Mouse (Mus musculus) hindbrain, postnatal 0 days (tissue): Measurements from ENCODE around the gene Rptor. TPM values are rescaled to one million over a fixed set of nuclear protein-coding genes. Genes with fewer than 3 reads are reported as not detected.

Experiments
- ATAC-seq: fragments of 200-750 bp; cut with Nextera tagmentation; 2 replicates; pipeline ENCODE4 v1.8.0; 2017; ENCODE audit warnings: mild to moderate bottlenecking, moderate TSS enrichment, moderate library complexity
- DNase-seq: peaks from one replicate; pipeline ENCODE4 v3.0.0-alpha.2; 2015; ENCODE audit warnings: low spot score
- H3K27ac ChIP-seq: fragments of 300-500 bp; sonication (generic); 2 replicates; pipeline ENCODE4 v1.5.1; 2014; ENCODE audit warnings: mild to moderate bottlenecking
- H3K27me3 ChIP-seq: fragments of 300-500 bp; sonication (generic); 2 replicates; pipeline ENCODE4 v1.6.1; 2014; ENCODE audit warnings: low read length, mixed read lengths; ENCODE audit not compliant: insufficient read depth
- H3K36me3 ChIP-seq: fragments of 300-500 bp; sonication (generic); 2 replicates; pipeline ENCODE4 v1.6.1; 2014; ENCODE audit warnings: low read length, mixed read lengths; ENCODE audit not compliant: insufficient read depth
- H3K4me1 ChIP-seq: fragments of 300-500 bp; sonication (generic); 2 replicates; pipeline ENCODE4 v1.6.1; 2014; ENCODE audit warnings: antibody characterized with exemption, low read length, mixed read lengths; ENCODE audit not compliant: insufficient read depth
- H3K4me2 ChIP-seq: fragments of 300-500 bp; sonication (generic); 2 replicates; pipeline ENCODE4 v1.6.1; 2014; ENCODE audit warnings: low read depth, mild to moderate bottlenecking, low read length, moderate library complexity, mixed read lengths
- H3K4me3 ChIP-seq: fragments of 300-500 bp; sonication (generic); 2 replicates; pipeline ENCODE4 v1.5.1; 2014; ENCODE audit warnings: low read length
- H3K9ac ChIP-seq: fragments of 300-500 bp; sonication (generic); replicated peaks from 2 replicates; pipeline ENCODE4 v1.6.1; 2014; ENCODE audit warnings: mild to moderate bottlenecking, low read length, moderate library complexity, mixed read lengths
- H3K9me3 ChIP-seq: fragments of 300-500 bp; sonication (generic); 2 replicates; pipeline ENCODE4 v1.6.1; 2016; ENCODE audit warnings: low read length, mixed read lengths
- CTCF ChIP-seq: IDR thresholded peaks from 2 replicates; pipeline ENCODE4 v1.5.1; 2016; ENCODE audit warnings: antibody characterized with exemption, control low read depth, low read depth
- WGBS: fragments of 180-500 bp; shearing (Covaris S2); extraction: QIAGEN DNeasy Blood & Tissue Kit; methylation state at CpG from one replicate; pipeline ENCODE4 v1.1.7; 2014; 5-methylcytosine and 5-hydroxymethylcytosine counted together
- polyA plus RNA-seq: library from polyadenylated mRNA; unstranded; fragments of >200 nt; fragmentation: Nextera tagmentation; extraction: Ambion mirVana; gene quantifications from 2 replicates; pipeline ENCODE4 v1.2.1, GENCODE M21; 2015
- total RNA-seq: library from RNA; depleted of rRNA; stranded (reverse); fragments of >200 nt; gene quantifications from 2 replicates; pipeline ENCODE4 v1.2.3, GENCODE M21; 2014

Rptor gene
- total and polyA plus RNA-seq, 2 experiments from 2014 or later, result 8.7 to 69.0 TPM

DNA sequence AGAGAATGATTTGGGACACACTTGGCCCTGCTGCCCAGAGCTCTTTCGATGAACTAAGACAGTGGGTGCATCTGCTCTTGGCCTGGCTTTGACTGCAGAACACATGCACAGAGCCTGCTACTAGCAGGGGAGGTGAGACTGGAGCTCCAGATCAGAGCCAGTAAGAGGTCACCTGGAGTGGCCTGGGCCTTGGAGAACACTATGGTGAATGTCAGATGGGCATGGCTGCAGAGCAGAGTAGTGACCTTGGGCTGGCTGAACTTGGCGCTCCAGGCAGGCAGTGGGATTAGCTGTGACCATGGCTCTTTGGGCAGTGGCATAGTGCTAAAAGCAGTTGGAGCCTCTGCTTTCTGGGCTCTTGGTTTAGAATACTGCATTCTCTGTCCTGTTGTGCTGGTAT, 61.2 kb downstream of the Rptor start:
- WGBS, result 83% methylated on average over 2 of the region's 2 CpGs

DNA sequence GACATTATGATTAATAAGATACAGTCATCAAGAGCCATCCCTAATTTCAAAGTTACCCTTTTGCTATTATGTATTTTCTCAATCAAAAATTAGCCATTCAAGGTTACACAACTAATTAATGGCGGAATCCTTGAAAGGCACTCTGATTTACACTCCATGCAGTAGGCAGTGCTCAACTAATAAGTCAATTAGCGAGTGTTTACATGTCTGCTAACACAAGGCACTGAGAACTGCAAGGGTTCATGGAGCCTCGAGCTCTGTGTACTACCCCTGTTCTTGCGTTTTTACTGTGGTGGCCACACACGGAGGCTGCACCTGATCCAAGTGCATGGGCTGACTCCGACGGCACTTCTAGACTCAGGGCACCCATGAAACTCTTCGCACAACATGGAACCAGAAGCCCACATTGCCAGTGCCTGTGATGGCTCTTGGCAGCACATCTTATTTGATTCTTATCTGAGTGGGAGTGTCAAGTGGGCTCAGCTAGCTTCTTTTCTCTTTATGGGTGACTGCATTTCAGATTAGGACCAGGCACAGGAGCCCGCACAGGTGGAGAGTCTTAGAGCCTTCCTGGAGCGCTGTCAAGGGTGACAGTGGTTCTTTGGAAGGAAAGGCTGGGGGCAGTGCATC, 62.1 kb downstream of the Rptor start:
- TF ChIP-seq CTCF, result no peak
- ATAC-seq, result no peak

More for the DNA sequence above, 61.2 kb downstream of the Rptor start:
- H3K36me3 ChIP-seq, result no peaks in the 10 kb centered on the region
- no peak overlapping the region for H3K4me2 ChIP-seq
- no peak overlapping the region; the same call in 1 of the 2 replicates for H3K27ac ChIP-seq
- H3K9me3 ChIP-seq, result no peaks in the 10 kb centered on the region
- no peak overlapping the region for H3K4me3 ChIP-seq
- peaks cover 9% of the 10 kb centered on the region for H3K4me1 ChIP-seq
- no peak for TF ChIP-seq CTCF
- ATAC-seq (no peak), DNase-seq (no peak)
- H3K27me3 ChIP-seq, result no peaks in the 10 kb centered on the region
- H3K9ac ChIP-seq, result no peak overlapping the region

DNA sequence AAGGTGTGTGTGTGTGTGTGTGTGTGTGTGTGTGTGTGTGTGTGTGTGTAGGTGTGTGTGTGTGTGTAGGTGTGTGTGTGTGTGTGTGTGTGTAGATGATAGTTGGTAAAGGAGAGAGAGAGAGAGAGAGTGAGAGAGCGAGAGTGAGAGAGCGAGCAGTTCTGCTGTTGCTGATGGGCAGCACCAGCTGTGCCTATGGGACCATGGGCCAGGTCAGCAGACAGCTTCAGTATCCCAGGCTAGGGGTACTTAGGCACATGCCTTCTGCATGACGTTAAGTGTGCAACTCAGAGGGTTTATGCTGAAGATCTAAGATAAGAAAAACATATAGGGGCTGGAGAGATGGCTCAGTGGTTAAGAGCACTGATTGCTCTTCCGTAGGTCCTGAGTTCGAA, 62.6 kb downstream of the Rptor start:
- H3K27ac ChIP-seq, result no peak overlapping the region
- ATAC-seq, result no peak

More for the DNA sequence above, 62.1 kb downstream of the Rptor start:
- Histone ChIP-seq H3K4me3 (no peak overlapping the region), H3K4me2 (no peak overlapping the region), H3K27me3 (no peaks in the 10 kb centered on the region), H3K36me3 (no peaks in the 10 kb centered on the region), H3K27ac (no peak overlapping the region), H3K9me3 (no peaks in the 10 kb centered on the region), H3K4me1 (peaks cover 9% of the 10 kb centered on the region), H3K9ac (no peak overlapping the region)
- WGBS, result 79% methylated on average over 10 of the region's 10 CpGs
- DNase-seq, result no peak

DNA sequence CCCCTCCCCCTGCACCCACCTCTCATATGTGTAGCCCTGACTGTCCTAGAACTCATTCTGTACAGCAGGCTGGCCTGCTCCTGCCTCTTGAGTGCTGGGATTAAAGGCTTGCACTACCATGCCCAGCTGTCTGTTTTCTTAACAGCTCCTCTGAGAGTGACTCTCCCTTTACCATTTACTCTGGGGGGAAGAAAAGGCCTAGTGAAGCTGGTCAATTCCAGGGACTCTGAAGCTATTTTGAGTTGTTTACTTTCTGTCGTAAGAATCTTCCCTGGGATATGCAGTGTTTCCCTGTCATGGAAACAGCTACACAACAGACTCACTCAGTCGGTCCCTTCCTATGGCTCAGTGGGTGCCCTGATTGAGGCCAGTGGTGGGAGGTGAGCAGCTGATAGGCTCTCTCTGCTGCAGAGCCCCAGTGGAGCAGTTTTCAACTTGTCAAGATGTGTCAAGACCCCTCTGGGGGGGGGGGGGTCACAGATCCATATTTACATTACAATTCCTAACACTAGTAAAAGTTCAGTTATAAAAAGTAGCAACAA, 63.9 kb downstream of the Rptor start:
- no peaks in the 10 kb centered on the region for H3K9me3 ChIP-seq
- H3K4me1 ChIP-seq, result peaks cover 9% of the 10 kb centered on the region
- H3K4me3 ChIP-seq, result no peak overlapping the region
- H3K27ac ChIP-seq, result no peak overlapping the region
- no peak overlapping the region for H3K9ac ChIP-seq
- H3K36me3 ChIP-seq, result no peaks in the 10 kb centered on the region
- TF ChIP-seq CTCF, result no peak
- no peaks in the 10 kb centered on the region for H3K27me3 ChIP-seq
- H3K4me2 ChIP-seq, result no peak overlapping the region
- no peak for ATAC-seq
- no peak for DNase-seq
- 12% methylated on average over 2 of the region's 2 CpGs for WGBS

More for the DNA sequence above, 62.6 kb downstream of the Rptor start:
- H3K27me3 ChIP-seq, result no peaks in the 10 kb centered on the region
- H3K9ac ChIP-seq, result no peak overlapping the region
- no peak for DNase-seq
- TF ChIP-seq CTCF, result no peak
- 93% methylated on average over 5 of the region's 5 CpGs for WGBS
- no peak overlapping the region for H3K4me3 ChIP-seq
- no peaks in the 10 kb centered on the region for H3K36me3 ChIP-seq
- no peak overlapping the region for H3K4me2 ChIP-seq
- H3K9me3 ChIP-seq, result no peaks in the 10 kb centered on the region
- peaks cover 9% of the 10 kb centered on the region for H3K4me1 ChIP-seq

DNA sequence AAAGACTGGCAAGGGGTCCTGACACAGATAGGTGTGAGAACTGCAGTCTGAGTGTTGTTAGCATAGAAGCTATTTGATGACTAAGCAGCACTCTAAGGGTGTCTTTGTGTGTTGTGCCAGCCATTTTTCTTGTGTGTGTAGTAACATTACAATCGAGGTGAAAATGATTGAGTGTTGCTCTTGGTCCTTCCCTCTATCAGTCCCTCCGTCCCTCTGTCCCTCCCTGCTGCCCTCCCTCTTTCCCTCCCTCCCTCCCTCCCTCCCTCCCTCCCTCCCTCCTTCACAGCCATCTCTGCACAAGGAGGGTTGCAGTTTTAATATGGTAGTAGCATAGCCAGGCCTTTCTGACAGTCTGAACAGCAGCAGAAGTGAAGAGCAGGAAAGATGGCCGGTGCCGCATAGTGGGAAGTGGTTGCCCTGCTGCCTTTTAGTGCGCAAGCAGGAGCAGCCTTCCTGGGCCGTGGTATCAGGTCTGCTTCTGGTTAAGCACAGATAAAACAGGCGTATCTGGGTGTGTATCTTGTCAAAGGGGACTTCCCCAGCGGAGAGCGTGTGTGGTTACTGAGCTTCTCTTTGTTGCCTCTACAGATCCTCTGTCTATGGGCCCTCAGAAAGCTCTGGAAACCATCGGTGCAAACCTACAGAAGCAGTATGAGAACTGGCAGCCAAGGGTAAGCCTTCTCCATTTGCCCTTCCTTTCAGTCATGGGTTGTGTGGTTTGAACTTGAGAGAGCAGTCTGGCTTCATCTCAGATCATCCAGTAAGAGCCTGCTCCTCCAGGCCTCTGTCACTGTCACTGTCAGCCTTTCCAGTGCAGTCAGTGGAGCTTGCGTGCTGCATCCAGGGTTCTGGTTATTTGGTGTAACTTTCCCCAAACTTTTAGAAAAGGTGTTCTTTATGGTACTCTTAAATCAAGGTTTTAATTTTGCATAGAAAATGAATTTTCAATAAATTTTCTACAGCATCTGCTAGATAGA, 68.3 kb downstream of the Rptor start:
- Histone ChIP-seq H3K27ac (no peak overlapping the region), H3K4me2 (no peak overlapping the region), H3K4me1 (peaks cover 5% of the 10 kb centered on the region), H3K9me3 (no peaks in the 10 kb centered on the region), H3K36me3 (no peaks in the 10 kb centered on the region), H3K9ac (no peak overlapping the region), H3K27me3 (no peaks in the 10 kb centered on the region), H3K4me3 (no peak overlapping the region)
- WGBS, result 77% methylated on average over 11 of the region's 11 CpGs
- no peak for TF ChIP-seq CTCF
- no peak for DNase-seq
- ATAC-seq, result no peak

DNA sequence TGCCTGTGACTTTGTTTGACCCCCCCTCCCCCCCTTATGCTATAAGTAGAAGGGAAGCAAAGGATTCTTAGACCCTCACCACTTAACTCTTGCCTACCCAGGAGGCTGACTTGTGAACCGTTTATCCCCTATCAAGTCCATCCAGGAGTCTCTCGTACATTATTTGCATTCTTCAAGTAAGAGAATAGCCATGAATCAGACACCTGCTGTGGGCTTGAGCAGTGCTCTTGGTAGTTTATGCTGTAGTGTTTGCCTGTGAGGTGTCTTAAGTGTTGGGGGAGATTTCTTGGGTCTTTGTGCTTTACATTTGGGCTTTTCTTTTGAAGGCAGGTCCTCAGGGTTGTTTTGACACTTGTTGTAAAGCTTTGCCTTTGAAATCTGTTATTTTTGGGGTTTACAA, 69.3 kb downstream of the Rptor start:
- H3K4me2 ChIP-seq, result no peak overlapping the region
- no peaks in the 10 kb centered on the region for H3K36me3 ChIP-seq
- DNase-seq (no peak), ATAC-seq (no peak)
- H3K27me3 ChIP-seq, result no peaks in the 10 kb centered on the region
- 31% methylated on average over 2 of the region's 2 CpGs for WGBS
- H3K9me3 ChIP-seq, result no peaks in the 10 kb centered on the region
- no peak for TF ChIP-seq CTCF
- H3K27ac ChIP-seq, result no peak overlapping the region
- H3K4me1 ChIP-seq, result peaks cover 12% of the 10 kb centered on the region
- H3K4me3 ChIP-seq, result no peak overlapping the region
- H3K9ac ChIP-seq, result no peak overlapping the region
